Mouse (Mus musculus): ENCODE measurements around the gene Slf1. TPM values are rescaled to one million over a fixed set of nuclear protein-coding genes. Genes with fewer than 3 reads are reported as not detected.

Gene Slf1
- 19.3 TPM for polyA plus RNA-seq (2017; shearing (Covaris generic))

DNA sequence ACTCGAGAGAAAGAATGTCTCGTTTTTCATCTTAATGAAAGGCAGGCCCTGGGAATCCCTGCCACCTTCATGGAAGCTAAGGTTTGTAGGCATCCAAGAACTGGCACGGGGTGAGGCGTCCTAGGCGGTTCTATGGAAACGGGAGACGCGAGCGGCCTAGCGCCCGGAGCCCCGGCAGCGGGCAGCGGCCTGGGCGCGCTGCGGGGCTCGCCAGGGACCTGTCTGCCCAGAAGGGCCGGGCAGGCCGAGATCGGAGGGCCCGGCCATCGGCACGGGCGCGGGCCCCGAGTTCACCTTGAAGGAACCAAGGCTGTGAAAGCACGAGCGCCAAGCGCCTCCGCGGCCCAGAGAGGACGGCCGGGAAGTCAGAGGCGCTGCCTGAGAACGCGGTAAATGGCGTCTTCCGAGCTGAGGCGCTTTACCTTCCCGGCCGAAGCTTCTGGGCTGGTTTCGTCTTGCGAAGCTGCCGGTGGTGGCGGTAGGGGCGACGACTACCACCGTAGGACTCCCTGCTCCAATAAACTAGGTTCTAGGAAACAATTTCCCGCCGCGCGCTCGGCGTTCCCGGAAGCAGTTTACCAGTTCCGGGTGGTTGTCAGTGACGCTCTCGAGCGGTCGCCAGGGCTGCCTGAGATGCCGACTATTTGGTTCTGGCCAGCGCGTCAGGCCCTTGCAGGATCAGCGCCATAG, at the start of gene Slf1, which contains the start of gene 2210408I21Rik:
Gene Slf1, minus strand, starts transcription at position 543 of the 690 bp plus-strand sequence.
Gene 2210408I21Rik, plus strand, starts transcription at position 610 of the 690 bp plus-strand sequence.

Other genes with a start within 250 kb of the Slf1 start
- gene 2210408I21Rik, start 67 bp upstream of the Slf1 start, polyA plus RNA-seq (2017; shearing (Covaris generic)) = 2.3 TPM